Mouse (Mus musculus): Measurements from ENCODE around the gene Acsl4. TPM values are rescaled to one million over a fixed set of nuclear protein-coding genes. Genes with fewer than 3 reads are reported as not detected.
A peak's percentile ranks its signal among the peaks of the same experiment; 100 is the strongest.

The Acsl4 gene
- total RNA-seq (2018; cell fraction: chromatin; rRNA removed) = 100 to 1,000 TPM in 5 of 26 experiments, 10 to 100 TPM in 21; 27.1 to 119 (median 66.9) TPM
- total RNA-seq (2018; cell fraction: cytosol; rRNA removed) = 10 to 100 TPM; 42.2 to 69.6 (median 57.6) TPM
- 100 to 1,000 TPM in 2 of 26 experiments, 10 to 100 TPM in 24; 30.0 to 108 (median 66.2) TPM for total RNA-seq (2018; cell fraction: nucleus; rRNA removed)
- 30.4 to 40.0 TPM (median 32.2 TPM) in 3 replicates for polyA plus RNA-seq (2018)

GRCm38 (mm10) chrX:142390247-142390908, at the start of gene Acsl4:
Gene Acsl4, minus strand, starts transcription at chrX:142390535.
- Histone ChIP-seq H3K79me2 (ENCODE audit: inconsistent target) (peaks cover 37% of the 10 kb centered on the region), H3K4me3 (ENCODE audit: inconsistent target) (peak within 1 kb of the TSS; percentile 76), H3K36me3 (ENCODE audit: inconsistent target) (no peaks in the 10 kb centered on the region), H3K27ac (peak within 1 kb of the TSS; percentile 91)
- WGBS (ENCODE audit: missing documents) = 22% methylated on average over 51 of the region's 59 CpGs

DNA sequence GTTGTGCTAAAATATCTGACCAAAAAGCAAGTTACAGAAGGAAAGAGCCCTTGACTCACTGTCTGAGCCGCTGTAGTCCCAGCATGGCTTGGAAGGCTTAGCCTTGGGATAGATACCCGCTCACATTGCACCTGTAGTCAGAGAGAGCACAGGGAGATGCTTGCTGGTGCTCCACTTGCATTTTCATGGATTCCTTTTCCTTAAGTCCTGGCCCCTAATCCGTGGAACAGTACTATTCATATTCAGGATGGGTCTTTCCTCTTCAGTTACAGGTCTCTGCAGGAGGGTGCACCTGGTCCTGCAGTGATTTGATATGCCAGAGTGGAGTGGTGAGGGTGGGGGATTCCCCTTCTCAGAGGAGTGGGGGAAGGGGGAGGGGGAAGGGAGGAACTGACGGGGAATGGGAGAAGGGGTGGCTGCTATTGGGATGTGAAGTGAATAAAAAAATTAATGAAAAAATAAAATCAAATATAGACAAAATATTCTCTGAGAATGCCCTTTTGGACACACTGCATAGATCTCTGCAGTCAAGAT, 47.7 kb upstream of the Acsl4 start:
- no peak overlapping the region for H3K27ac ChIP-seq
- no peaks in the 10 kb centered on the region for H3K79me2 ChIP-seq (ENCODE audit: inconsistent target)
- no peaks in the 10 kb centered on the region for H3K36me3 ChIP-seq (ENCODE audit: inconsistent target)
- WGBS (ENCODE audit: missing documents) = 62% methylated on average over 4 of the region's 4 CpGs
- H3K4me3 ChIP-seq (ENCODE audit: inconsistent target) = no peak overlapping the region

DNA sequence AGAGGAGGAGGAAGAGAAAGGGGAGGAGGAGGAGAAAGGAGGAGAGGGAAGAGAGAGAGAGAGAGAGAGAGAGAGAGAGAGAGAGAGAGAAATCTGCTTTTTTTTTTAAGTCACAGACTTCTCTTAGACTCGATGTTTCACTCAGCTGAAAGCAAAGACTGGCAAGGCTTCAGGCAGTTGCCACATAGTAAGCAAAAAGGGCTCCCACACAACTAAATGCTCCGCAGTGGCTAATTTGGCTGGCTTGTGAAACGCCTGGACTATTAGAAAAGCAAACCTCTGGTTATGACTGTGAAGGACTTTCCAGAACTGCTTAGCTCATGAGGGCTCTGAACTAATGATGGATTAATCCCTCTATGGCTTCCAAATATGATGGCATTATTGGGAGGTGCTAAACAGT, 42.5 kb upstream of the Acsl4 start:
- Histone ChIP-seq H3K27ac (no peak overlapping the region), H3K4me3 (ENCODE audit: inconsistent target) (no peak overlapping the region), H3K36me3 (ENCODE audit: inconsistent target) (no peaks in the 10 kb centered on the region), H3K79me2 (ENCODE audit: inconsistent target) (no peaks in the 10 kb centered on the region)
- 84% methylated on average over 3 of the region's 3 CpGs for WGBS (ENCODE audit: missing documents)

DNA sequence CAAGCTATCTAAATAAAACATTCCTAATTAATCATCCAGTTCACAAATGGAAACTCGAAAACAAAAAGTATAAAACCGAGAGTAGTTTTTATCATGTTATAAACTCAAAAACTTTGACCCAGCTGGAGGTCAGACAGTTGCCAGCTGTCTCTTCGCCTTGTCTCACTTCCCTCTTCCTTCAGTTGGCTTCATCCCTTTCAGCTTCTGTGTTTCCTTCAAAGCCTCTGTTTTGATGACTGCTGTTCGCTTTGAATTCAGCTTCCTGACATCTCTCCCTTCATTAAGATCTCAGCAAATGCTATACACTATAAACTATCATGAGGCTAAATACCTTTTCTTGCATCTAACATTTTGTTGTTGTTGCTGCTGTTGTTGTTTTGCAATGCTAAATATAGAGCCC, 36.8 kb upstream of the Acsl4 start:
- Histone ChIP-seq H3K36me3 (ENCODE audit: inconsistent target) (no peaks in the 10 kb centered on the region), H3K27ac (peak overlapping the region; percentile 8; the same call in 1 of the 2 replicates), H3K4me3 (ENCODE audit: inconsistent target) (no peak overlapping the region), H3K79me2 (ENCODE audit: inconsistent target) (no peaks in the 10 kb centered on the region)
- WGBS (ENCODE audit: missing documents) = 39% methylated on average over 4 of the region's 4 CpGs

- no peaks in the 10 kb centered on the region for H3K36me3 ChIP-seq (ENCODE audit: inconsistent target)
- no peaks in the 10 kb centered on the region for H3K79me2 ChIP-seq (ENCODE audit: inconsistent target)
- WGBS (ENCODE audit: missing documents) = 59% methylated on average over 4 of the region's 4 CpGs
- H3K27ac ChIP-seq = peak overlapping the region; percentile 8; the same call in 1 of the 2 replicates
- no peak overlapping the region for H3K4me3 ChIP-seq (ENCODE audit: inconsistent target)
These were observed 36.3 kb upstream of the Acsl4 start for GRCm38 (mm10) chrX:142426628-142427027.

- H3K27ac ChIP-seq = no peak overlapping the region
- H3K36me3 ChIP-seq (ENCODE audit: inconsistent target) = no peaks in the 10 kb centered on the region
- WGBS (ENCODE audit: missing documents) = 85% methylated on average over 2 of the region's 2 CpGs
- H3K79me2 ChIP-seq (ENCODE audit: inconsistent target) = no peaks in the 10 kb centered on the region
- no peak overlapping the region for H3K4me3 ChIP-seq (ENCODE audit: inconsistent target)
These were observed 23.5 kb upstream of the Acsl4 start for GRCm38 (mm10) chrX:142413884-142414283.

DNA sequence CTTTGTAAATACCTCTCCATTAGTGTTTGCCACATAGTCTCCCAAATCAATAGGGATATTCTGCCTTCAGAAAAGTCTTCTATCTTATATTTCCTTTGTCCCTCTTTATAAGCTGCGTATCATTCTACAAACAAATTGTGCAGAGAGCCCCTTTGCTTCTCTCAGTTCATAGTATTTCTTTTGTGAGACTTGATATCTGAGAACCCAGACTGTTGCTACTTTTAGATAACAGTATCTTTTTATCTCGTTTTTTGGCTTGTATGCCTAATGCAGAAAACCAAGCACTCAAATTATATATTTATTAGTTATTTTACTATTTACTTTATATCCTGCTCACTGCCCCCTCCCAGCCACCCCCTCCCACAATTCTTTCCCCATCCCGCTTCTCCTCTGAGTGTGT, 19.7 kb upstream of the Acsl4 start:
- no peak overlapping the region for H3K27ac ChIP-seq
- no peaks in the 10 kb centered on the region for H3K79me2 ChIP-seq (ENCODE audit: inconsistent target)
- no peaks in the 10 kb centered on the region for H3K36me3 ChIP-seq (ENCODE audit: inconsistent target)
- 96% methylated on average over 3 of the region's 3 CpGs for WGBS (ENCODE audit: missing documents)
- no peak overlapping the region for H3K4me3 ChIP-seq (ENCODE audit: inconsistent target)

- WGBS (ENCODE audit: missing documents) = 74% methylated on average over 3 of the region's 3 CpGs
- no peaks in the 10 kb centered on the region for H3K79me2 ChIP-seq (ENCODE audit: inconsistent target)
- H3K36me3 ChIP-seq (ENCODE audit: inconsistent target) = no peaks in the 10 kb centered on the region
- H3K27ac ChIP-seq = no peak overlapping the region
- no peak overlapping the region for H3K4me3 ChIP-seq (ENCODE audit: inconsistent target)
These were observed 19.0 kb upstream of the Acsl4 start for GRCm38 (mm10) chrX:142409338-142409737.

- H3K4me3 ChIP-seq (ENCODE audit: inconsistent target) = no peak overlapping the region
- H3K79me2 ChIP-seq (ENCODE audit: inconsistent target) = no peaks in the 10 kb centered on the region
- no peak overlapping the region for H3K27ac ChIP-seq
- H3K36me3 ChIP-seq (ENCODE audit: inconsistent target) = no peaks in the 10 kb centered on the region
These were observed 12.8 kb upstream of the Acsl4 start for GRCm38 (mm10) chrX:142403114-142403513.

GRCm38 (mm10) chrX:142398621-142399020, 8.3 kb upstream of the Acsl4 start:
- Histone ChIP-seq H3K4me3 (ENCODE audit: inconsistent target) (no peak overlapping the region), H3K36me3 (ENCODE audit: inconsistent target) (no peaks in the 10 kb centered on the region), H3K79me2 (ENCODE audit: inconsistent target) (no peaks in the 10 kb centered on the region), H3K27ac (no peak overlapping the region)
- WGBS (ENCODE audit: missing documents) = 79% methylated on average over 2 of the region's 2 CpGs

DNA sequence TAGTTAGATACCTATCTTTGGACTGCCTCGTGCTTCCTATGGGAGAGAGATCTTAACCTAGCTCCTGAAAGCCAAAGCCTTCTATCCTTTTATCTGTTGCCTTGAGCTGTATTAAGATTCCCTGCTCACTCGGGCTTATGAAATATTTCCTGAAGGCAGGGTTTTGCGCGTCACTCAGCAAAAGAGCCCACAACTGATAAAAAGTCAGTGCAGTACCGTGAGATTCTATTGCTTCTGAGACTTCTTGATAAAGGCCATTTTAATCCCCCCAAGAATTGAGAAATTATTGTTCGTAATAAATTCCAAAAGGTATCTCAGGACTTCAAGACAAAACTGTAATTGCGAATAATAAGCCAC, 552 bp upstream of the Acsl4 start:
- H3K4me3 ChIP-seq (ENCODE audit: inconsistent target) = peak overlapping the region; percentile 40
- peak overlapping the region; percentile 89 for H3K27ac ChIP-seq
- WGBS (ENCODE audit: missing documents) = 29% methylated on average over 7 of the region's 7 CpGs
- no peaks in the 10 kb centered on the region for H3K36me3 ChIP-seq (ENCODE audit: inconsistent target)
- peaks cover 32% of the 10 kb centered on the region for H3K79me2 ChIP-seq (ENCODE audit: inconsistent target)

- Histone ChIP-seq H3K4me3 (ENCODE audit: inconsistent target) (peak overlapping the region; percentile 76), H3K36me3 (ENCODE audit: inconsistent target) (no peaks in the 10 kb centered on the region), H3K27ac (peak overlapping the region; percentile 91), H3K79me2 (ENCODE audit: inconsistent target) (peaks cover 44% of the 10 kb centered on the region)
- WGBS (ENCODE audit: missing documents) = 12% methylated on average over 20 of the region's 22 CpGs
These were observed 665 bp downstream of the Acsl4 start for GRCm38 (mm10) chrX:142389581-142390159.

DNA sequence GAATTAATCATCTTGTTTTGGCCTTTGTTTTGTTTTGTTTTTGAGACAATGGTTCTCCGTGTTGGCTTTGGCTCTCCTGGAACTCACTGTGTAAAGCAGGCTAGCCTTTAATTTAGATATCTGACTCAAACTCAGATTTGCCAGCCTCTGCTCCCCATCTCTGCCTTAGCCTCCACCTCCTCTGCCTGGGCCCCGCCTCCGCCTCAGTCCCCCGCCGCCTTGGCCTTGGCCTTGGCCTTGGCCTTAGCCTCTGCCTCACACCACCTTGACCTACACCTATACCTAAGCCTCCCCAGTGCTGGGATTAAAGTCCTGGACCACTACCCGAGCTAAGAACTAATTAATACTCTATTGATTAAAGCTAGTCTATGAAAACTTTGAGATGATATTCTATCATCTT, 2.2 kb downstream of the Acsl4 start:
- 87% methylated on average over 6 of the region's 6 CpGs for WGBS (ENCODE audit: missing documents)
- peaks cover 60% of the 10 kb centered on the region for H3K79me2 ChIP-seq (ENCODE audit: inconsistent target)
- H3K27ac ChIP-seq = no peak overlapping the region
- H3K4me3 ChIP-seq (ENCODE audit: inconsistent target) = no peak overlapping the region
- no peaks in the 10 kb centered on the region for H3K36me3 ChIP-seq (ENCODE audit: inconsistent target)

DNA sequence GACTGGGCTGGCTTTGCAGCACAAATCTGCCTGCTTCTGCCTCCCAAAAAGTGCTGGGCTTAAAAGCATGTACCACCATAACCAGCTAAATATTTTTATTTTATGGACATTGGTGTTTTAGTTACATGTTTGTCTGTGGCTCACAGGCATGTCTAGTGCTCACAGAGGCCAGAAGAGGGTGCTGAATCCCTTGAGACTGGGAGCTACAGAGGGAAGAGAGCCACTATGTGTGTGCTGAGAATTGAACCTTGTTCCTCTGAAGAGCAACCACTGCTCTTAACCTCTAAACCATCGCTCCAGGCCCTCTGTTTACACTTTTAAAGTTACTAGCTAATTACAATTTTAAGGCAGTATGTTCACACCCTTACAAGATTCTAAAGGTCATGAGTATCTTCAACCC, 2.7 kb downstream of the Acsl4 start:
- 80% methylated on average over 1 of the region's 1 CpGs for WGBS (ENCODE audit: missing documents)

DNA sequence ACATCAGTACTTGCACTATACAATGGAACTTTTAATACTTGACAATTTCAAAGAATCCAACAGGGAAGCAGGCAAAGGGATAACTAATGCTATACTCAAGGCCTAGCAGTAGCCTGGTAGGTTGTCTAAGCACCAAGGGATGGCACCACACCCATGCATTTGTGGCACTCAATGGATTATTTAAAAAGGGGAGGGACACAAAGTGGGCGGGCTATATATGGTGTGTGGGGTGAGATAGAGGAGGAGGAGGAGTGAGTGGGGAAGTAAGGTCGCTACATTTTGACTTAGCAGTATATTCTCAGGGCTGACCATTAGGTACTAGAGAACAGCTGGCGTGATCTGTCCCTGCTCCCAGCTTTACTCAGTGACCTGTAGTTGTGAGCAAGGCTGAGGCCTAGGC, 5.4 kb downstream of the Acsl4 start:
- Histone ChIP-seq H3K36me3 (ENCODE audit: inconsistent target) (no peaks in the 10 kb centered on the region), H3K79me2 (ENCODE audit: inconsistent target) (peaks cover 90% of the 10 kb centered on the region), H3K27ac (no peak overlapping the region), H3K4me3 (ENCODE audit: inconsistent target) (no peak overlapping the region)
- WGBS (ENCODE audit: missing documents) = 64% methylated on average over 3 of the region's 3 CpGs

More for the DNA sequence above, 2.7 kb downstream of the Acsl4 start:
- no peak overlapping the region for H3K27ac ChIP-seq
- H3K79me2 ChIP-seq (ENCODE audit: inconsistent target) = peaks cover 63% of the 10 kb centered on the region
- no peaks in the 10 kb centered on the region for H3K36me3 ChIP-seq (ENCODE audit: inconsistent target)
- H3K4me3 ChIP-seq (ENCODE audit: inconsistent target) = no peak overlapping the region
